Mouse (Mus musculus): Measurements from ENCODE around the gene Apoc2. TPM values are rescaled to one million over a fixed set of nuclear protein-coding genes. Genes with fewer than 3 reads are reported as not detected.

Gene Apoc2
- polyA plus RNA-seq, 1 experiment, result 4.1 TPM

GRCm38 (mm10) chr7:19678901-19679300 is 1.2 kb upstream of the Apoc2 start:
- DNase-seq (ENCODE audit: low read depth), result no peak

- DNase-seq (ENCODE audit: low read depth), result no peak
These were observed 1.1 kb downstream of the Apoc2 start for GRCm38 (mm10) chr7:19676662-19677061.

- DNase-seq (ENCODE audit: low read depth), result no peak
These were observed 1.9 kb downstream of the Apoc2 start for GRCm38 (mm10) chr7:19675824-19676223.

- DNase-seq (ENCODE audit: low read depth), result no peak
These were observed 4.5 kb downstream of the Apoc2 start for GRCm38 (mm10) chr7:19673083-19673699.

- DNase-seq (ENCODE audit: low read depth), result no peak
These were observed 6.2 kb downstream of the Apoc2 start for GRCm38 (mm10) chr7:19671511-19671910.

- DNase-seq (ENCODE audit: low read depth), result no peak
These were observed 8.6 kb downstream of the Apoc2 start for GRCm38 (mm10) chr7:19668947-19669721.

GRCm38 (mm10) chr7:19667434-19667833 is 10.3 kb downstream of the Apoc2 start:
- no peak for DNase-seq (ENCODE audit: low read depth)

GRCm38 (mm10) chr7:19666750-19667149 is 11.0 kb downstream of the Apoc2 start:
- no peak for DNase-seq (ENCODE audit: low read depth)

- DNase-seq (ENCODE audit: low read depth), result peak; percentile 81
These were observed 12.5 kb downstream of the Apoc2 start, which contains the start of gene Clptm1 for GRCm38 (mm10) chr7:19664955-19665841. Gene Clptm1, minus strand, starts transcription at chr7:19665033.

GRCm38 (mm10) chr7:19664455-19664954 is 13.2 kb downstream of the Apoc2 start:
- no peak for DNase-seq (ENCODE audit: low read depth)

GRCm38 (mm10) chr7:19663940-19664339 is 13.8 kb downstream of the Apoc2 start:
- no peak for DNase-seq (ENCODE audit: low read depth)

GRCm38 (mm10) chr7:19652614-19653013 is 25.1 kb downstream of the Apoc2 start:
- no peak for DNase-seq (ENCODE audit: low read depth)

GRCm38 (mm10) chr7:19651063-19651786 is 26.5 kb downstream of the Apoc2 start:
- DNase-seq (ENCODE audit: low read depth), result no peak

GRCm38 (mm10) chr7:19641223-19641622 is 36.5 kb downstream of the Apoc2 start:
- DNase-seq (ENCODE audit: low read depth), result no peak

GRCm38 (mm10) chr7:19635074-19635827 is 42.5 kb downstream of the Apoc2 start:
- no peak for DNase-seq (ENCODE audit: low read depth)

GRCm38 (mm10) chr7:19634591-19634990 is 43.1 kb downstream of the Apoc2 start:
- DNase-seq (ENCODE audit: low read depth), result no peak

GRCm38 (mm10) chr7:19633855-19634254 is 43.9 kb downstream of the Apoc2 start:
- DNase-seq (ENCODE audit: low read depth), result no peak

- no peak for DNase-seq (ENCODE audit: low read depth)
These were observed 44.5 kb downstream of the Apoc2 start for GRCm38 (mm10) chr7:19633197-19633596.

- no peak for DNase-seq (ENCODE audit: low read depth)
These were observed 45.0 kb downstream of the Apoc2 start for GRCm38 (mm10) chr7:19632720-19633119.

GRCm38 (mm10) chr7:19632275-19632674 is 45.5 kb downstream of the Apoc2 start:
- no peak for DNase-seq (ENCODE audit: low read depth)

- no peak for DNase-seq (ENCODE audit: low read depth)
These were observed 48.4 kb downstream of the Apoc2 start, which contains the start of gene Relb for GRCm38 (mm10) chr7:19629361-19629734. Gene Relb, minus strand, starts transcription at chr7:19629438.
